Mouse (Mus musculus) midbrain, embryonic 10.5 days (tissue): ENCODE results near the gene Trafd1. TPM values are rescaled to one million over a fixed set of nuclear protein-coding genes. Genes with fewer than 3 reads are reported as not detected.

Experiments used
- polyA plus RNA-seq: library from polyadenylated mRNA; unstranded; fragments of >200 nt; fragmentation: Nextera tagmentation; extraction: Ambion mirVana; gene quantifications from 2 replicates; pipeline ENCODE4 v1.2.1, GENCODE M21; 2016

Gene Trafd1
- polyA plus RNA-seq, 1 experiment from 2014 or later, result 72.8 TPM

Other genes with a start within 250 kb of the Trafd1 start
- 23.5 and 23.9 TPM in 2 replicates for gene Ptpn11, start 194.2 kb downstream of the Trafd1 start, polyA plus RNA-seq
- gene Rpl6, start 181.2 kb downstream of the Trafd1 start, polyA plus RNA-seq, result 565 and 656 TPM in 2 replicates
- 3.9 and 5.7 TPM in 2 replicates for gene Hectd4, start 165.4 kb downstream of the Trafd1 start, polyA plus RNA-seq
- 52.9 and 54.7 TPM in 2 replicates for gene Naa25, start 12.3 kb upstream of the Trafd1 start, polyA plus RNA-seq
- gene Tmem116, start 66.3 kb upstream of the Trafd1 start, polyA plus RNA-seq, result 1.4 TPM in 2 replicates
- gene Erp29, start 66.9 kb upstream of the Trafd1 start, polyA plus RNA-seq, result 150 and 156 TPM in 2 replicates
- 0.04 TPM in 1 of 2 replicates, not detected in the other for gene Adam1b, start 117.8 kb upstream of the Trafd1 start, polyA plus RNA-seq
- 1.4 and 1.8 TPM in 2 replicates for gene Adam1a, start 159.8 kb upstream of the Trafd1 start, polyA plus RNA-seq
- gene Gm42878, start 159.8 kb upstream of the Trafd1 start, polyA plus RNA-seq, result not detected in 2 replicates
- gene Mapkapk5, start 160.3 kb upstream of the Trafd1 start, polyA plus RNA-seq, result 45.5 and 49.4 TPM in 2 replicates
- 104 and 111 TPM in 2 replicates for gene Aldh2, start 208.2 kb upstream of the Trafd1 start, polyA plus RNA-seq
- 2.1 TPM in 2 replicates for gene Acad12, start 233.3 kb upstream of the Trafd1 start, polyA plus RNA-seq